Mouse (Mus musculus) gastrocnemius, postnatal 14 days (tissue): Measurements from ENCODE around the gene Col4a2. TPM values are rescaled to one million over a fixed set of nuclear protein-coding genes. Genes with fewer than 3 reads are reported as not detected.
A peak's percentile ranks its signal among the peaks of the same experiment; 100 is the strongest.
"Not testable (repeated sequence)": the region's sequence is repeated elsewhere in the genome, so short reads cannot be mapped to it uniquely, and the experiment has no call there.

Experiments used
- DNase-seq: peaks from one replicate; pipeline ENCODE4 v3.0.0; 2021; ENCODE audit warnings: mixed read lengths
- intact Hi-C: fragments of 180-260 bp; cut with DNase I; formaldehyde crosslinking; loops from one replicate; pipeline ENCODE4 v1.15.1; 2025; ENCODE audit warnings: low total_unique reads
- total RNA-seq, 2 experiments: library from RNA; stranded (reverse); gene quantifications; 2 replicates each; pipeline ENCODE4 v1.2.3; 2021

The Col4a2 gene
- total RNA-seq, 2 experiments from 2014 or later, result 297 to 319 TPM

- intact Hi-C loops, result no loop called here
- no peak for DNase-seq
Observed at GRCm38 (mm10) chr8:11465619-11466018, 153.0 kb downstream of the Col4a2 start.

- DNase-seq, intact Hi-C loops: not testable (repeated sequence)
Observed at GRCm38 (mm10) chr8:11466528-11466927, 153.9 kb downstream of the Col4a2 start.

- no peak for DNase-seq
- intact Hi-C loops, result no loop called here
Observed at GRCm38 (mm10) chr8:11469095-11469494, 156.5 kb downstream of the Col4a2 start.

- intact Hi-C loops, result no loop called here
- DNase-seq, result no peak
Observed at GRCm38 (mm10) chr8:11470694-11471093, 158.1 kb downstream of the Col4a2 start.

GRCm38 (mm10) chr8:11471309-11471708 is 158.7 kb downstream of the Col4a2 start:
- intact Hi-C loops, result no loop called here
- DNase-seq, result no peak

- intact Hi-C loops, result no loop called here
- DNase-seq, result no peak
Observed at GRCm38 (mm10) chr8:11473072-11473471, 160.5 kb downstream of the Col4a2 start.

- intact Hi-C loops, result no loop called here
- DNase-seq, result no peak
Observed at GRCm38 (mm10) chr8:11475397-11475796, 162.8 kb downstream of the Col4a2 start.

GRCm38 (mm10) chr8:11475876-11476275 is 163.3 kb downstream of the Col4a2 start:
- intact Hi-C loops, result no loop called here
- no peak for DNase-seq

GRCm38 (mm10) chr8:11476338-11477177 is 164.0 kb downstream of the Col4a2 start:
- DNase-seq, result peak; percentile 45
- intact Hi-C loops, result no loop called here

GRCm38 (mm10) chr8:11477178-11477553 is 164.6 kb downstream of the Col4a2 start:
- intact Hi-C loops, result no loop called here
- no peak for DNase-seq

GRCm38 (mm10) chr8:11477811-11478761 is 165.5 kb downstream of the Col4a2 start, which contains the start of gene Rab20:
Rab20 (minus strand) TSS chr8:11478710.
- intact Hi-C loops, result no loop called here

GRCm38 (mm10) chr8:11478807-11479527 is 166.4 kb downstream of the Col4a2 start:
- intact Hi-C loops, result no loop called here
- no peak for DNase-seq

More at GRCm38 (mm10) chr8:11477811-11478761, 165.5 kb downstream of the Col4a2 start, which contains the start of gene Rab20:
- peak; percentile 64 for DNase-seq

- DNase-seq, result no peak
- intact Hi-C loops, result no loop called here
Observed at GRCm38 (mm10) chr8:11479591-11479990, 167.0 kb downstream of the Col4a2 start.

GRCm38 (mm10) chr8:11481876-11482275 is 169.3 kb downstream of the Col4a2 start:
- no peak for DNase-seq
- intact Hi-C loops, result loop anchor here (10.0 kb wide), 2 partner anchors 57 to 237 kb away; no protein-coding TSS in a partner anchor

- no peak for DNase-seq
- intact Hi-C loops, result loop anchor here (10.0 kb wide), 2 partner anchors 58 to 238 kb away; no protein-coding TSS in a partner anchor
Observed at GRCm38 (mm10) chr8:11482537-11482936, 169.9 kb downstream of the Col4a2 start.

- DNase-seq, result peak; percentile 70
- intact Hi-C loops, result loop anchor here (5.0 to 10.0 kb wide), 3 partner anchors 34 to 241 kb away; no protein-coding TSS in a partner anchor
Observed at GRCm38 (mm10) chr8:11486142-11486541, 173.5 kb downstream of the Col4a2 start.

GRCm38 (mm10) chr8:11487229-11487628 is 174.6 kb downstream of the Col4a2 start:
- DNase-seq, result no peak
- intact Hi-C loops, result loop anchor here (5.0 to 10.0 kb wide), 3 partner anchors 35 to 242 kb away; no protein-coding TSS in a partner anchor

GRCm38 (mm10) chr8:11492340-11492739 is 179.7 kb downstream of the Col4a2 start:
- intact Hi-C loops, DNase-seq: not testable (repeated sequence)
